Mouse (Mus musculus): ENCODE measurements around the gene Serpina3c.

Serpina3c gene

GRCm38 (mm10) chr12:104153656-104154055 is at the start of gene Serpina3c:
Serpina3c (minus strand) TSS chr12:104153870.
- DNase-seq (ENCODE audit: low spot score): no peak

GRCm38 (mm10) chr12:104190852-104191251 is 37.2 kb upstream of the Serpina3c start:
- DNase-seq (ENCODE audit: low spot score): no peak

- DNase-seq (ENCODE audit: low spot score): no peak
Measured at GRCm38 (mm10) chr12:104189246-104189645, 35.6 kb upstream of the Serpina3c start.

- DNase-seq (ENCODE audit: low spot score): no peak
Measured at GRCm38 (mm10) chr12:104186041-104186581, 32.4 kb upstream of the Serpina3c start.

- no peak for DNase-seq (ENCODE audit: low spot score)
Measured at GRCm38 (mm10) chr12:104185046-104185445, 31.4 kb upstream of the Serpina3c start.

- no peak for DNase-seq (ENCODE audit: low spot score)
Measured at GRCm38 (mm10) chr12:104178987-104179386, 25.3 kb upstream of the Serpina3c start.

GRCm38 (mm10) chr12:104178577-104178976 is 24.9 kb upstream of the Serpina3c start:
- no peak for DNase-seq (ENCODE audit: low spot score)

- no peak for DNase-seq (ENCODE audit: low spot score)
Measured at GRCm38 (mm10) chr12:104175636-104176035, 22.0 kb upstream of the Serpina3c start.

- DNase-seq (ENCODE audit: low spot score): no peak
Measured at GRCm38 (mm10) chr12:104174747-104175146, 21.1 kb upstream of the Serpina3c start.

GRCm38 (mm10) chr12:104153041-104153645 is 527 bp downstream of the Serpina3c start:
- no peak for DNase-seq (ENCODE audit: low spot score)

- no peak for DNase-seq (ENCODE audit: low spot score)
Measured at GRCm38 (mm10) chr12:104151989-104152388, 1.7 kb downstream of the Serpina3c start.

GRCm38 (mm10) chr12:104145571-104145970 is 8.1 kb downstream of the Serpina3c start:
- no peak for DNase-seq (ENCODE audit: low spot score)

GRCm38 (mm10) chr12:104143286-104143685 is 10.4 kb downstream of the Serpina3c start:
- DNase-seq (ENCODE audit: low spot score): no peak

GRCm38 (mm10) chr12:104142427-104142826 is 11.2 kb downstream of the Serpina3c start:
- no peak for DNase-seq (ENCODE audit: low spot score)

GRCm38 (mm10) chr12:104141506-104141905 is 12.2 kb downstream of the Serpina3c start:
- no peak for DNase-seq (ENCODE audit: low spot score)

GRCm38 (mm10) chr12:104140543-104141103 is 13.0 kb downstream of the Serpina3c start:
- no peak for DNase-seq (ENCODE audit: low spot score)

GRCm38 (mm10) chr12:104138216-104138615 is 15.5 kb downstream of the Serpina3c start:
- no peak for DNase-seq (ENCODE audit: low spot score)

GRCm38 (mm10) chr12:104131041-104131440 is 22.6 kb downstream of the Serpina3c start:
- DNase-seq (ENCODE audit: low spot score): no peak

GRCm38 (mm10) chr12:104127696-104128095 is 26.0 kb downstream of the Serpina3c start, which contains the start of gene Serpina3b:
Serpina3b (plus strand) TSS chr12:104127996.
- no peak for DNase-seq (ENCODE audit: low spot score)

GRCm38 (mm10) chr12:104125021-104125560 is 28.6 kb downstream of the Serpina3c start:
- no peak for DNase-seq (ENCODE audit: low spot score)

- DNase-seq (ENCODE audit: low spot score): no peak
Measured at GRCm38 (mm10) chr12:104123996-104124395, 29.7 kb downstream of the Serpina3c start.

GRCm38 (mm10) chr12:104123097-104123496 is 30.6 kb downstream of the Serpina3c start:
- DNase-seq (ENCODE audit: low spot score): no peak

- DNase-seq (ENCODE audit: low spot score): no peak
Measured at GRCm38 (mm10) chr12:104114921-104115579, 38.6 kb downstream of the Serpina3c start.
